8 mouse cellular contexts compared by ENCODE assay signal in genomic region chr3:116327001-116327615, GRCm38 (mm10).
A peak's percentile ranks its signal among the peaks of the same experiment; 100 is the strongest.
DNase-seq lines count a peak whose midpoint lies in the region; ATAC-seq and TF ChIP-seq lines count a peak whose summit lies in the region.

No protein-coding gene starts in this region.

- peak; percentile 86 for ATAC-seq in CD4-positive, CD25-positive, alpha-beta regulatory T cell, adult 4 months
- no peak; the same call in 1 of the 2 replicates for ATAC-seq in heart, embryonic 15.5 days (replicated peaks; ENCODE audit: insufficient number of reproducible peaks, insufficient read depth, low FRiP score, low read depth)
- ATAC-seq in liver, embryonic 13.5 days (ENCODE audit: low read depth) = peak; percentile 57
- peak; percentile 71 for ATAC-seq in neural tube, embryonic 12.5 days (ENCODE audit: low FRiP score, low read depth)
- peak; percentile 70; the same call in 1 of the 2 replicates for ATAC-seq in stomach, postnatal 0 days (ENCODE audit: low FRiP score, low TSS enrichment)

- peak overlapping the region; percentile 8; the same call in 1 of the 2 replicates for H3K9ac ChIP-seq in heart, embryonic 15.5 days
- H3K9ac ChIP-seq in liver, embryonic 13.5 days = no peak overlapping the region
- H3K9ac ChIP-seq in neural tube, embryonic 12.5 days = peak overlapping the region; percentile 38; the same call in 1 of the 2 replicates
- peak overlapping the region; percentile 35; the same call in 1 of the 2 replicates for H3K9ac ChIP-seq in stomach, postnatal 0 days (ENCODE audit: low read length)

- peak; percentile 56 for DNase-seq in fibroblast of lung, adult 2 months (ENCODE audit: low read depth)
- DNase-seq in kidney, postnatal 14 days = peak; percentile 87
- DNase-seq in liver, embryonic 13.5 days = peak; percentile 57
- peak; percentile 82 for DNase-seq in stomach, postnatal 0 days (ENCODE audit: low spot score)

- H3K27me3 ChIP-seq in heart, embryonic 15.5 days = no peaks in the 10 kb centered on the region
- H3K27me3 ChIP-seq in liver, embryonic 13.5 days = no peaks in the 10 kb centered on the region
- H3K27me3 ChIP-seq in neural tube, embryonic 12.5 days (replicated peaks) = no peaks in the 10 kb centered on the region
- no peaks in the 10 kb centered on the region for H3K27me3 ChIP-seq in stomach, postnatal 0 days (ENCODE audit: control insufficient read depth, insufficient read depth, low read length)

- no peak for TF ChIP-seq EP300 in stomach, postnatal 0 days (optimal IDR thresholded peaks at IDR 0.05)

- H3K27ac ChIP-seq in brown adipose tissue, adult 24 weeks (replicated peaks; ENCODE audit: low read depth, low read length) = no peak overlapping the region
- no peak overlapping the region for H3K27ac ChIP-seq in heart, embryonic 15.5 days
- H3K27ac ChIP-seq in liver, embryonic 13.5 days = no peak overlapping the region
- H3K27ac ChIP-seq in neural tube, embryonic 12.5 days = no peak overlapping the region
- no peak overlapping the region for H3K27ac ChIP-seq in stomach, postnatal 0 days (replicated peaks)

- H3K4me2 ChIP-seq in heart, embryonic 15.5 days = peak overlapping the region; percentile 63
- peak overlapping the region; percentile 52 for H3K4me2 ChIP-seq in liver, embryonic 13.5 days
- peak overlapping the region; percentile 57 for H3K4me2 ChIP-seq in neural tube, embryonic 12.5 days (replicated peaks)
- H3K4me2 ChIP-seq in stomach, postnatal 0 days (replicated peaks; ENCODE audit: low read depth) = peak overlapping the region; percentile 44; the same call in 1 of the 2 replicates

- TF ChIP-seq CTCF in stomach, postnatal 0 days (IDR thresholded peaks at IDR 0.05; ENCODE audit: low read depth) = peak; percentile 100

- no peaks in the 10 kb centered on the region for H3K36me3 ChIP-seq in heart, embryonic 15.5 days
- H3K36me3 ChIP-seq in liver, embryonic 13.5 days = no peaks in the 10 kb centered on the region
- H3K36me3 ChIP-seq in neural tube, embryonic 12.5 days = peaks cover 5% of the 10 kb centered on the region
- 0 out of 2 replicates have a peak, but pooled peaks cover 2% of the 10 kb centered on the region for H3K36me3 ChIP-seq in stomach, postnatal 0 days (ENCODE audit: control insufficient read depth, insufficient read depth, low read length)

- WGBS in heart, embryonic 15.5 days = 7% methylated on average over 23 of the region's 23 CpGs
- WGBS in liver, embryonic 13.5 days (ENCODE audit: insufficient replicate concordance) = 20% methylated on average over 23 of the region's 23 CpGs
- WGBS in neural tube, embryonic 12.5 days = 9% methylated on average over 23 of the region's 23 CpGs
- WGBS in stomach, postnatal 0 days = 11% methylated on average over 23 of the region's 23 CpGs

- H3K9me3 ChIP-seq in heart, embryonic 15.5 days (replicated peaks) = no peaks in the 10 kb centered on the region
- no peaks in the 10 kb centered on the region for H3K9me3 ChIP-seq in liver, embryonic 13.5 days (replicated peaks)
- H3K9me3 ChIP-seq in neural tube, embryonic 12.5 days = no peaks in the 10 kb centered on the region
- H3K9me3 ChIP-seq in stomach, postnatal 0 days (ENCODE audit: control insufficient read depth, low read length) = no peaks in the 10 kb centered on the region

- 0 out of 2 replicates have a peak overlapping the region, but pooled peaks have one; percentile 5 for H3K4me3 ChIP-seq in brown adipose tissue, adult 24 weeks (ENCODE audit: insufficient read depth, low read depth, low read length)
- H3K4me3 ChIP-seq in heart, embryonic 15.5 days = peak overlapping the region; percentile 33
- 0 out of 2 replicates have a peak overlapping the region, but pooled peaks have one; percentile 8 for H3K4me3 ChIP-seq in liver, embryonic 13.5 days (replicated peaks)
- no peak overlapping the region for H3K4me3 ChIP-seq in neural tube, embryonic 12.5 days
- H3K4me3 ChIP-seq in stomach, postnatal 0 days (ENCODE audit: low read depth, low read length) = 0 out of 2 replicates have a peak overlapping the region, but pooled peaks have one; percentile 11

- no peaks in the 10 kb centered on the region for H3K4me1 ChIP-seq in brown adipose tissue, adult 24 weeks (ENCODE audit: control insufficient read depth, insufficient read depth, insufficient read length, low read length)
- H3K4me1 ChIP-seq in heart, embryonic 15.5 days (replicated peaks) = peaks cover 6% of the 10 kb centered on the region
- H3K4me1 ChIP-seq in liver, embryonic 13.5 days (replicated peaks) = peaks cover 6% of the 10 kb centered on the region
- H3K4me1 ChIP-seq in neural tube, embryonic 12.5 days = peaks cover 13% of the 10 kb centered on the region; the same call in 1 of the 2 replicates
- no peaks in the 10 kb centered on the region for H3K4me1 ChIP-seq in stomach, postnatal 0 days (replicated peaks; ENCODE audit: control insufficient read depth, insufficient read depth)
